Mouse (Mus musculus) liver, adult 2 months (tissue): ENCODE measurements around the gene Ndufs8. TPM values are rescaled to one million over a fixed set of nuclear protein-coding genes. Genes with fewer than 3 reads are reported as not detected.

ENCODE experiments used
- DNase-seq: peaks from one replicate; pipeline ENCODE4 v3.0.0-alpha.2; 2011; ENCODE audit warnings: low read depth, low spot score; ENCODE audit errors: extremely low read depth
- H3K27ac ChIP-seq: fragments of 200-500 bp; replicated peaks from 2 replicates; pipeline ENCODE4 v1.5.1; 2012; ENCODE audit warnings: low read depth, mild to moderate bottlenecking, control low read depth, inconsistent platforms, low read length; ENCODE audit not compliant: insufficient read depth
- H3K27me3 ChIP-seq: fragments of 200-500 bp; 2 replicates; pipeline ENCODE4 v1.6.1; 2012; ENCODE audit warnings: mild to moderate bottlenecking, moderate library complexity, low read length, inconsistent platforms; ENCODE audit not compliant: control insufficient read depth, insufficient read depth
- H3K36me3 ChIP-seq: fragments of 200-500 bp; 2 replicates; pipeline ENCODE4 v1.6.1; 2012; ENCODE audit warnings: low read length, inconsistent platforms; ENCODE audit not compliant: control insufficient read depth, insufficient read depth
- H3K4me1 ChIP-seq: fragments of 200-500 bp; 2 replicates; pipeline ENCODE4 v1.6.1; 2011; ENCODE audit warnings: low read length; ENCODE audit not compliant: control insufficient read depth, insufficient read depth
- H3K4me3 ChIP-seq: fragments of 200-500 bp; 2 replicates; pipeline ENCODE4 v1.5.1; 2011; ENCODE audit warnings: low read depth, mild to moderate bottlenecking, control low read depth, low read length, moderate library complexity; ENCODE audit not compliant: insufficient read depth
- H3K79me2 ChIP-seq: fragments of 200-500 bp; 2 replicates; pipeline ENCODE4 v1.6.1; 2012; ENCODE audit warnings: inconsistent platforms, mild to moderate bottlenecking, low read length, moderate library complexity; ENCODE audit not compliant: control insufficient read depth, insufficient read depth
- H3K9ac ChIP-seq: fragments of 200-500 bp; 2 replicates; pipeline ENCODE4 v1.6.1; 2012; ENCODE audit warnings: low read depth, mild to moderate bottlenecking, control low read depth, inconsistent platforms, low read length
- CTCF ChIP-seq: fragments of 200-500 bp; IDR thresholded peaks from 2 replicates; pipeline ENCODE4 v1.5.1; 2011; ENCODE audit warnings: low read depth, low read length, control low read depth
- POLR2A ChIP-seq: fragments of 200-500 bp; IDR thresholded peaks from 2 replicates; pipeline ENCODE4 v1.6.1; 2011; ENCODE audit warnings: low read length, control low read depth; ENCODE audit not compliant: insufficient read depth; ENCODE audit errors: extremely low read depth
- WGBS: fragments of 180-500 bp; shearing (Covaris S2); methylation state at CpG from one replicate; pipeline ENCODE4 v1.1.7; 2018; 5-methylcytosine and 5-hydroxymethylcytosine counted together
- polyA plus RNA-seq: library from polyadenylated mRNA; depleted of rRNA; stranded (reverse); fragments of >200 nt; gene quantifications from 2 replicates; pipeline ENCODE4 v1.2.3, GENCODE M21; 2012
- total RNA-seq: library from RNA; depleted of rRNA; stranded (reverse); fragments of >200 nt; gene quantifications from 2 replicates; pipeline ENCODE4 v1.2.3, GENCODE M21; 2014

The Ndufs8 gene
- total and polyA plus RNA-seq, 2 experiments = 213 to 266 TPM

DNA sequence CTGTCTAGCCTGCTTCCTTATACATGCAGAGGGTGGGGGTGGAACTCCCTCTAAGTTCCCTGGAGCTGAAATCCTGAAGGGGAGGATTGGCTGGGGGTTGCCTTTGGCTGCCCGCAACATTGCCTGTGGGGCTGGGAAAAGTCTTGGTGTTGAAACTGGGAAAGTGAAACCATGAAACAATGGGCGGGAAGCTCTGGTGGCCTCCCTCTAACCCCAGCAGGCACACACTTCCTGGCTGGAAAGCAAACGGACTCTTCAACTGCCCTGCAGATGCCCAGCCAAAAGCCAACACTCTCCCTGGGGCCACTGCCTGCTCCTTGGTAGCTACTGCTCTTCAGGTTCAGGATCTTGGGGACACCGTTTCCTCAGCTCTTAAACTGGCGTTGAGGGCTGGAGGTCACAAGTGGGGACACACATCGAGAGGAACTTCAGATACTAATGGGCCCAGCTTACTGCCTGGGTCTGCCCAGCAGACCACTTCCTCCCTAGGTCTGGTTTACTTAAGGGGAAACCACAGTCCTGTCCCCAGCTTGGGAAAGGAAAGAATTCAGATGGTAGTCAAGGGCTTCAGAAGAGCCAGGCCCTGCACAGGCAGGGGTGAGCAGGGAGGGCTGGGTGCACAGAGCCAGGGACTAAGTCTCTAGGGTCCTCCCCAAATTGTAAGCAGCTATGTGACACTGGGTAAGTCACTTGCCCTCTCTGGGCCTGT, 7.2 kb downstream of the Ndufs8 start:
- DNase-seq = peak; percentile 82
- H3K9ac ChIP-seq = peak overlapping the region; percentile 19
- TF ChIP-seq CTCF (no peak), POLR2A (no peak)
- WGBS = 1% methylated on average over 6 of the region's 6 CpGs
- H3K79me2 ChIP-seq = peaks cover 4% of the 10 kb centered on the region; the same call in 1 of the 2 replicates
- peaks cover 14% of the 10 kb centered on the region for H3K4me1 ChIP-seq
- H3K27ac ChIP-seq = peak overlapping the region; percentile 76
- peak overlapping the region; percentile 25 for H3K4me3 ChIP-seq
- peaks cover 4% of the 10 kb centered on the region; the same call in 1 of the 2 replicates for H3K36me3 ChIP-seq
- no peaks in the 10 kb centered on the region for H3K27me3 ChIP-seq

DNA sequence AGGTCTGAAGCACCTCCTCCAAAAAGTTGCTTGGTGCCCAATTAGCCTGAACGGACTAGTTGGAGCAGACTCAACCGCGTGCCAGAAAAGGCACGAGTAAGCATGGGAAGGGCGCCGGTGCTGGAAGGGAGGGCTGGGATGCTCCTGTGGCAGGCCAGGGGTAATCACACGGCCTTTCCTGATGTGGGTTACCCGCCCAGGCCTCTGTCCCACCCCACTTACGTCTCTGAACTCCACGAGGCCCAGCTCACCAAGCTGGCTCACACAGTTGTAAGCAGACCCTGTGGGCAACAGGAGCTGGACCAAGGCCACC, 8.3 kb downstream of the Ndufs8 start:
- WGBS = 74% methylated on average over 10 of the region's 10 CpGs
- H3K27me3 ChIP-seq = no peaks in the 10 kb centered on the region
- no peak for TF ChIP-seq POLR2A
- TF ChIP-seq CTCF = no peak
- H3K4me1 ChIP-seq = peaks cover 14% of the 10 kb centered on the region
- no peak overlapping the region for H3K9ac ChIP-seq
- peaks cover 4% of the 10 kb centered on the region; the same call in 1 of the 2 replicates for H3K79me2 ChIP-seq
- peaks cover 4% of the 10 kb centered on the region; the same call in 1 of the 2 replicates for H3K36me3 ChIP-seq
- DNase-seq = no peak
- H3K27ac ChIP-seq = no peak overlapping the region
- H3K4me3 ChIP-seq = no peak overlapping the region

DNA sequence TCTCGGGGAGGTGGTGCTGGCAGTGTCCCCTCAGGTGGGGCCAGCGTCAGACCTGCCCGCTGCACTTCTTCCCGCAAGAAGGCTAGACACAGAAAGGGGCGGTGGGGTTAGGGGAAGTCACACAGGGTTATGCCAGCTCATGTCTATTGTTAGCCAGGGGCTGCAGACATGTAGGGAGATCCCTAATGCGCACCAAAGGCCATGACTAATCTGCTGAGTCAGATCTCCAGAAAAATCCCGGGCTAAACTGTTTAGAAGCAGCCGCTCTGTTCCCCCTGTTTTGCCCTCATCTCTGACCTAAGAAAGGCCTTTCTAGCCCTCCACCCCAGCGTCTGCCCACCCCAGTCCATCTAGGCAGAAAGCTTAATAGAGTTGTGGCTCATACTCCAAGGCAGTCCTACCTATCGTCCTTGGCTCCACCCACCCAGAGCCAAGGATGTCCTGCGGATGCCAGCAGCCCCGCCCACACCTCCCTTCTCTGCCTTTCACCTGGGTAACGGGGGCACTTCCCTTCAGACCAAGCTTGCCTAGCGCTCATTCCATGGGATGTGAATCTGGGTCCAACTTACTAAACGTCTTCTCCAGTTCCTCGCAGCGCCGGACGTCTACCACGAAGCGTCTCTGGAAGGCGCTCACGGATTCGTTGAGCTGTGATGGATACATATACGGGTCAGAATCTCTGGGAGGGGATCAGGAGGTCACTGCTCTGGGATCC, 8.8 kb downstream of the Ndufs8 start:
- Histone ChIP-seq H3K27me3 (no peaks in the 10 kb centered on the region), H3K79me2 (peaks cover 4% of the 10 kb centered on the region; the same call in 1 of the 2 replicates), H3K36me3 (peaks cover 4% of the 10 kb centered on the region; the same call in 1 of the 2 replicates), H3K9ac (no peak overlapping the region), H3K4me1 (peaks cover 14% of the 10 kb centered on the region), H3K27ac (no peak overlapping the region), H3K4me3 (no peak overlapping the region)
- TF ChIP-seq POLR2A = no peak
- TF ChIP-seq CTCF = no peak
- 91% methylated on average over 25 of the region's 25 CpGs for WGBS
- DNase-seq = no peak

DNA sequence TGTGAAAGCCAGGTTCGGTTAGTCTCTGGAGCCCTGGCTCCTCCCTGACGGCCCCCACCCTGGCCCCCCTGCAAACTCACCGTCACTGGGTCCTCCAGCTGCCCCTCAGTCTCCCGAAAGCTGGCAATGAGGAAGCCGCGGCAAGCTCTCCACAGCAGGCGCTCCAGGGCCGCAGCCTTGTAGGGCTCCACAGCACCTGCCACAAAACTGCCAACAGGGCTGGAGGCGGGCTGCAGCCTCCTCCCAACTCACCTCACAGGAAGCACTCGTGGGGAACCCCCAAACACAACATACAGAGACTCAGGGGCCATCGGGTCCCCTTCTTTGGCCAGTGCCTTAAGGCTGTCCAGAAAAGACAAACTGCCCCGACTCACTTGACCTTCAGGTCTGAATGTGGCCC, 9.6 kb downstream of the Ndufs8 start:
- Histone ChIP-seq H3K4me3 (no peak overlapping the region), H3K4me1 (peaks cover 14% of the 10 kb centered on the region), H3K27me3 (no peaks in the 10 kb centered on the region), H3K36me3 (peaks cover 4% of the 10 kb centered on the region; the same call in 1 of the 2 replicates), H3K27ac (no peak overlapping the region), H3K9ac (no peak overlapping the region), H3K79me2 (peaks cover 4% of the 10 kb centered on the region; the same call in 1 of the 2 replicates)
- no peak for DNase-seq
- WGBS = 90% methylated on average over 12 of the region's 12 CpGs
- no peak for TF ChIP-seq POLR2A
- TF ChIP-seq CTCF = no peak

DNA sequence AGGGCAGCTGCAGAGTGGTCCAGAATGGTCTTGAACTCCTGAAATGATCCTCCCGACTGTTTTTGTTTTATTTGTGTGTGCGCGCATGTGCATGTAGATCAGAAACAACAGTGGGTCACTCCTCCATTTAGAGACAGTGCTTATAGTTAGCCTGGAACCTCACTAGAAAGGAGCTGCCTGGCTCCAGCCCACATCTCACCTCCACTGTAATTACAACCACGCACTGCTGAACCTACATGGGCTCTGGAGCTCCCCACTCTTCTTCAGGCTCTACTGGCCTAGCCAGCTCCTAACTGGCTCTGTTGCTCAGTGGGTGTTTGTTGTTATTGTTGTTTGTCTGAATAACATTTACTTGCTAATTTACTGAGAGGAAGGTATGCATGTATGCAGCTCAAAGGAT, 13.0 kb downstream of the Ndufs8 start:
- Histone ChIP-seq H3K9ac (no peak overlapping the region), H3K27me3 (no peaks in the 10 kb centered on the region), H3K4me3 (no peak overlapping the region), H3K36me3 (peaks cover 9% of the 10 kb centered on the region; the same call in 1 of the 2 replicates), H3K4me1 (peaks cover 4% of the 10 kb centered on the region), H3K27ac (no peak overlapping the region), H3K79me2 (peaks cover 4% of the 10 kb centered on the region; the same call in 1 of the 2 replicates)
- no peak for TF ChIP-seq CTCF
- TF ChIP-seq POLR2A = no peak
- DNase-seq = no peak
- 94% methylated on average over 4 of the region's 4 CpGs for whole genome bisulfite sequencing
